Mouse (Mus musculus) cerebral cortex, adult 2 months (tissue): ENCODE measurements around the gene Egfem1.

ENCODE experiments used
- WGBS: fragments of 180-500 bp; shearing (Covaris S2); methylation state at CpG from one replicate; pipeline ENCODE4 v1.1.7; 2018; 5-methylcytosine and 5-hydroxymethylcytosine counted together

The Egfem1 gene

DNA sequence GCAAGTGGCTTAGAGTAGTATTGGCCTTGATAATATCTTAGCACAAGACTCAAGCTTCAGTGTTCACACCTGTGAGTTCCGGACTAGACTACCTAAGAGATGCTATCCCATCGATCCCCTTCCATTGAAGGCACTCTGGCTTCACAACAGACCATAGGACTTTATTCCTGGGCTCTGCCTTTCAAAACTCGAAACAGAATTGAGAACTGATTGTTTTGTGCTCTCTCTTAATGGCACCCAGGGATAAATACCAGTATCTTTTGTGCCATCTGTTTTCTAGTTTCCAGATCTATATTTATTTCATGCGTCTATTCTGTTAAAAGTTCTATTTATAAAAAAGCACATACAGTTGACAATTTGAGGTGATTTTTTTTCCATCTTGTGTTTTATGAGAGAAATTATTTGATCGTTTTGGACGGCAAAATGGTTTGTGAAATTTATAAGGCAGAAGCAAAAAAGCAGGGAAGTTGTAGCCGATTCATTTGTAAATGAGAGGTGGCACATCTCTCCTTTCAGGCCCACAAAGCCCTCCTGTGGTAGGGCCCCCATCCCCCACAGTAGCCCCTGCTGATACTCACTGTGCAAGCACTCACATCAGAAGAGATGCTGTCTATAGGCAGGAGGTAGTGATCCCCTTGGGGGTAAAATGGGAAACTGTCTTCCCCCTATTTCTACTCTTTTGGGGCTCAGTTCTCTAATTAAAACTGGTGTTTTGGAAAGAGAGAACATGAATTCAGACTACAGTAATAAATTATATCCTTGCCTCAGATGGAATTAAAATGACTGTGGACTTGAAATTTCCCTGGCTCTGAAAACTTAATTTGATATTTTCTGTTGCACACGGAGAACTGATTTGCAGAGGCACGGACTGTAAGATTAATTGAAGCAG is 53.6 kb downstream of the Egfem1 start:
- WGBS: 50% methylated on average over 9 of the region's 9 CpGs

DNA sequence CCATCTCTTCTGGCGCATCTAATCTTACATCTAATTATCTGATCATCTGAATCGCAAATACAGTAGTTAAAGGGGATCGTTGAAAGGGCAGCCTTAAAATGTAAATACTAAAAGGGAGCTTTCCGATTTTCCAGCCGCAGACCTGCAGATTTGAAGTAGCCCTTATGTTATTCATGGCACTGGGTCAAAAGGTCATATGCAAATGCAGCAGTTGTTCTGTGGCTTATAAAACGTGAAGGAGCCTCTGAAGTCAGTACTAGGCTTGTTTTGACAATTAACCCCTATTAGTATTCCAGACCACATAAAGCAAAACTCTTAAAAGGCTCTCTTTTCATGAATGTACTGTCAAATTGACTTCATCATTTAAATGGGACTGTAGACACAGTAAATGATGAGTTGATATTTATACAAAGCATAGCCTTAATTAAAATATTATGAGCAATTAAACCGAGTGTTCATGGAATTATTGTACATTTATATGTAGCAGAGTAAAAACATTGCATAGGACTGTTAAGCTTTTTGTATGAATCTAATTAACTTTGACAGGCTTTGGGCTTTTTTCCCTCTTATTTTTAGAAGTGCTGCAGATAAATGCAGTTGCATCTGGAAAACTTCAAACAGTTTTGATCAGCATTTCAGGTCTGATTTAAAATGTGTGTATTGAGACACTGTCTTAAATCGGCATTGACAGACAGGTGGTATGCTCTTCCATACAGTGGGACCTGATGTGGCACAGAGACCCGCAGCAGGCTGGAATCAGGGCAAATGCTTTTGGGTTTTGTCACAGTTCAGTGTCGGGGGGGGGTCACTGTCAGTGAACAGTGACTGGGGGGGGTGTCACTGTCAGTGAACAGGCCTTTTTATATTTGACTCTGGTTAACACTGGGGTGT is 54.5 kb downstream of the Egfem1 start:
- WGBS: 42% methylated on average over 10 of the region's 10 CpGs

DNA sequence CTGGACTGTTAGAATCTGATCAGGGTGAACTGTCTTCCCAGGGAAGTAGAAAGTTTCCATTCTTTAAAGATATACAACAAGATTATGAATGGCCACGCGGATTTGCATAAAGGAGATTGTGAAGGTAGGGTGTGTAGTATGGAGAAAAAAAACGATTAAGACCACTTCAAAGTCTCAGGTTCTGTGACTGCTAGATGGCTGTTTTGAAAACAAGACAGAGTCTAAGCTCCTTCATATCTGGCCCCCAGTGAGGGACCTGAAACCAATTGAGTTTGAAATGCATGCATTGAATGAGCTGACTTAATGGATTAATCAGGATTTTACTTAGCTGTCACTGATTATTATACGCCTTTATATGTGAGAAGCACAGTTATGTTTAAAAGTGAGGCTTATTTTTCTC is 86.6 kb downstream of the Egfem1 start:
- 78% methylated on average over 4 of the region's 4 CpGs for WGBS

DNA sequence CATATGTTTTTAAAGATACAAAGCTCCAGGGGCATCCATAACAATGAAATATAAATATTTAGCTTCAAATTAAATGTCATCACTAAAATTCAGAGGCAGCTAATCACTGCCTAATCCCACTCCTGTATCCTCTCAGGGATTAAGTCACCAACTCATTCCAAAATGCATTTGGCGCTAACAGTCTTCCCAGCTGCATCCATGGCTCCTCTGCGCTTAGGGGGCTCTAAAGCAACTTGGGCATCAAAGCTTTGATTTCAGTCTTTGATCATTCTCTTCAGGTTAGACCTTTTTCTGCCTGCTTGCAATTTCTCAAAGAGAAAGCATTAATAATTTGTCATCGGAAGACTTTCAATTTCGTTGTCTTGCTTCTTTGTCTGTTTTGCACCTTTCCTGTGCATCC is 87.2 kb downstream of the Egfem1 start:
- WGBS: 89% methylated on average over 4 of the region's 4 CpGs

DNA sequence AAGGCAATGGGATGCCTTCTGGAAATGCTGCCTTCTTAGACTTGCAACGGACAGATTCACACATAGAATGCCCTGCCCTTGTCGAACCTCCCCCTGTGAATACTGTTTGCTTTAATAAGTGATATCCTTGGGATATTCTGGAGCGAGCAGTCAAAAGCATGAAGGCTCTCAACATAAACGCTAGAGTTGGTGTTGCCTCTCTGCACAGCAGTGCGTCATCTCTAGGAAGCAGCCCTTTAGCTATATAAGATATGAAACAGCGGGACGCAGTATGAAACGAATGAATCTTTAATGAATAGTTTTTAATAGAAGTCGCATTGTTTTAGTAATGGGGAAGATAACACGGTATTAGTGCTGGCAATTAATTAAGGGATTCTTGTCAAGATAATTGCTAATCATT is 101.2 kb downstream of the Egfem1 start:
- WGBS: 75% methylated on average over 10 of the region's 10 CpGs

DNA sequence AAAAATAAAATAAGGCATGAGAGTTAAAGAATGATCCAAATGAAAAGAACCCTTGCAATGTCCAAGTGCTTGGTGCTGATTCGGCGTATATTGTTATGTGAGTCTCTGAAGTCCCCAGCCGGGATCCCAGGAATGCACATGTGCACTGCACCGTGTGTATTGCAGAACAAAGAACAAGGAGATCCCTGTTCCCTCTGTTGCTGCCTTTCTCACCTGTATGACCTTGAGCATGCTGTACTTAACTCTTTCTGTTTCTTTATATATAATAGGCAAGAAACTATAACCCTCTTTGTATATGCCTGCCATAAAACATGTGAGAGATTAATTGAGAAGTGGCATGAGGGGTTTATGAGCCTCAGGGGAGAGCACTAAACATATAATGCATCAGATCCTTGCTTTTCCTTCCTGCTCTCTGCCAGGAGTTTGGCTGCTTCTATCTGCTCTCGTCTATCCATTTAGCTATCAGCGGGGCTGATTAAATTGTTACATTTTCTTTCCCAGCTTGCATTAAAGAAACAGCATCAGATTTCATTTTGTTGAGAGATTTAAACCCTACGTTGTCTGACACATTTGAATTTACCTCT is 101.9 kb downstream of the Egfem1 start:
- 58% methylated on average over 7 of the region's 7 CpGs for WGBS

DNA sequence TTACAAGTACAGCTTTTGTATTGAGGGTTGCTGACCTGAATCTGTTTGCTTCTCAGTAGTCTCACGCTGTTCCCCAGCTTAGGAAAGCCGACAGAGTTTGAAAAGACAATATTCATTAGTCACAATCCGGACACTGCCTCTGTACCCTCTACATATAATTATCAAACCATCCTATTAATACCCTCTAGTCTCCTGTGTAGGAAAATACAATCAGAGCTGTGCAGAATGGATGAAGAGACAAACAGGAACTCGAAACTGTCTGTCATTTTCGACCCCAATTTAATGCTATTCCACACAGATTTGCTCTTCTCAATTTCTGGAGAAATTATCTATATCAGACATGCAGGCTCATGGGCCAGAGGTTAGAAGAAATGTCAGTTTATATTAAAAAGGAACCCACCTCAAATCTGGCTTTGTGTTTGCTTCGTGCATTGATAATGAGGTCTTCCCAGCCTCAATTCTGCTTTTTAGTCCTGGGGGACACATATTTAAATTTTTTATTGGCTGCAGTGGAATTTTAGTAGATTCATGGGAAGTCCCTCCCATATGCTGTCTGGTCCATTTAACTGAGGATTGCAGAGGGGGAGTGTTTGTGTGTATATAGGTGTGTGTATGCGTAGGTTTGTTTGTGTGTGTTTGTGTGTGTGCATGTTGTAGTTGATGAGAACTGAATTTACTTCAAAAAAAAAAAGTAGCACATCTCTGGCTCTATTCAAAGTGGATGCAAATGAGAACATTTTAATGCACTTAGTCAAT is 102.8 kb downstream of the Egfem1 start:
- WGBS: 67% methylated on average over 7 of the region's 7 CpGs

DNA sequence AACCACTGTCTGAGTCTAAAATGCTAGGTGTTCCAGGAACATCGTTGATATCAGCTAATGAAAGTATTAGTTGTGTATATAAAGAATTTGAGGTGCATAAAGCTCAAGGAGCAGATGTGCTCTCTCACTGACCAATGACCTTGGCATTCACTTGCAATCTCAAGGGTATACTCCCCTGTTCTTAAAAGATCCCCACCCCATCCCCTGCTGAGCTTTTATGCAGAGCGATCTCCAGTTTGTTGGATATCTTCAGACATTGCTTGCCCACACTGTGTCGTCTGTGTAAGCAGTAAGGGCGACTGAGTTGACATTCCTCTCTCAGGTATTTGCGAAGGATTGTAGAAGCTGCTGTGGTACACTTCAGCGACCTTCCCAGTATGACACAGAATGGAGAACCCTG is 108.4 kb downstream of the Egfem1 start:
- 76% methylated on average over 6 of the region's 6 CpGs for WGBS

DNA sequence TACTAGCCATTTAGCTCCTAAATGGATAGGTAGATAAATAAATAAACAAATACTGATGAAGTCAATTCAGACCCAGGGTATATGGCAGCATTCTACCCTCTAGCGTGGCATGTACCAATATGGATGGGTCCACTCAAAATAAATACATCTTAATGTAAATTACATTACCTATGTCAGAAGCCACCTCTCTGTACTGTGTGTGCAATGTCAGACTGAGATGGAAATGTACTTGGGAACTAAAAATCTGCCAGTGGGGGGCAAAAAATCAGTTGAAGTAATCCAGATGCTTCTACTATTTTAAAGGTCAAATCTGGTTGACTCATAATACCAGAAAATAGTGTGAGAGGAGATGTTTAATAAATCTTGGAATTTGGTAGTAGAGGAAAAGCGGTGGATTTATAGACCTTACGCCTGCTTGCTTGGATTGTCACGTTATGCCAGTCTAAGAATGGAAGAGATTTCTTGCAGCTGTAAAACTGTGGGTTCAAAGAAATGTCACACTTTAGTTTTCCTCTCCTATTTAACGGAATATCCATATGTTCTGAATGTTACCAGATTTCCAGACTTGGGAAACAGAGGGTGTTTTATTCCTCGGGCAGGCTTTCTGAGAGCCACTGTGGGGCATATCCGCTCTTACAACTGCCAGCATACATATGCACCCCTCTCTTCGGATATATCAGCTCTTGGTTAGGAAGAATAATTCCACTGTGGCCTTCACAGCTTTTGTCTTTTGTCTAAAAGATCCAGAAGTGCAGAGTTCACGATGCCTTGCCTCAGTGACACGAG is 116.1 kb downstream of the Egfem1 start:
- 53% methylated on average over 10 of the region's 10 CpGs for WGBS

DNA sequence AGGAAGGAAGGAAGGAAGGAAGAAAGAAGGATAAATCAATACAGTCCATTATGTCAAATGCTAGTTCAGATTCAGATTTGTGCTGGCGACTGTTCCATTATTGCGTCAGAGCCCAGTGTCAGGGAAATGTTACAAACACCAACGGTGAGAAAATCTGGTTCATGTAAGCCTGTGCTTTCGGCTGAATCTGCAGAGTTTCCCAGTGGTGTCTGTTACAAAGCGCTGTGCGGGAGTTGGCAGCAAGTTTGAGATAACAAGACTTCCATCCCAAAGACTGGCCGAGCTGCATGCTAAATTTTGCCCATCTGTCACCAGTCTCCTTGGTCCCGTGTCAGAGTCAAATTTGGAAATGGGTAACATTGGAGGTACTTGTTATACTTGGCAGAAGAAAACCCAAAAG is 118.8 kb downstream of the Egfem1 start:
- WGBS: 26% methylated on average over 8 of the region's 8 CpGs

DNA sequence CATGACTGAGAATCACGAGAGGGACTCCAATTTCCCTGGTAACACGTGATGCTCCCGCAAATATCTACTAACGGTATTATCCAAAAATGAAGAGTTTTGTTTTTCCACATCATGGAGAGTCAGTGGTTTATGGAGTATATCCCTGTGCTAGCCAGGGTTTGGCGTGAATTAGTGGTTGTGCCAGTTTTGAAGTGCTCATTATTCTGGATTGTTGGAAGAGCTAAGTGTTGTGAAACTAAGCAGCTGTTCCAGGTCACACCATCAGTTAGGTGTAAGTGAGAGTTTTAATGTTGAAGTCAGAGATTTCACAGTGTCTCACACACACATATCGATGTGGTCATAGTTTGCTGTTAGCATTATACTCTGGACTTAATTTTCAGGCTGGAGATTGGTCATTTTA is 120.7 kb downstream of the Egfem1 start:
- WGBS: 68% methylated on average over 6 of the region's 6 CpGs

DNA sequence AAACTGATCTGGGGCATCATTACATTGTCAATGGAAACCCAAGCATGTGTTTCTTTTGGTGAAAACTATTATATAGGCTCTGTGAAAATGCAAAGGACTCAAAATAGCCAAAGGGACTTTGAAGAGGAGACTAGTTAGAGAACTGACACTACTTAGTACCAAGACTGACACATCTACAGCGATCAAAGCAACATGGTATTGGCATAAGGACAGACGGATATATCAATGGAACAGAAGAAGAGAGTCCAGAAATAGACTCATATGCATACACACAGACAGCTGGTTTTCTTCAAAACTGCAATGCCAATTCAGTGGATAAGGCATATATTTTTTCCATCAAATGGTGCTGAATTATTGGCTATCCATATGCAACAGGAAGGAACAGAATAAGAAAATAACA is 140.6 kb downstream of the Egfem1 start:
- 44% methylated on average over 2 of the region's 2 CpGs for WGBS

DNA sequence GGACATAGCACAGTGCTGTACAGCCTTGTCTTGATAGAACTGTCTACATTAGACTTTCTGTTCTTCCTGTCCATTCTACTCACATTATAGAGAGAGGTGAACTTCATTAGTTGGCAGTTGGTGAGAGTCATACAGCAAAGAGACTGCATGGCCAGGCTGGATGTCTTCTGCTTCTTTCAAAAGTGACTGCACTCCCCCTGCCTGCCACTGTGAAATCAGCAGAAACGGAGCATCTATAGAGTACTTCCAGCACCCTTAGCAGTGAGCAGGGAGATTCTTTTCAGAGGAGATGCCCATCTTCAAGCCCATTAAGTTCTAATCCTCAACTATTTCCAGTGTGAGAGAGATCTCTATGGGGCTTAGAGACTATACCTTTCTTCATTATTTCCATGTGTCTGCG is 147.9 kb downstream of the Egfem1 start:
- WGBS: 70% methylated on average over 2 of the region's 2 CpGs

DNA sequence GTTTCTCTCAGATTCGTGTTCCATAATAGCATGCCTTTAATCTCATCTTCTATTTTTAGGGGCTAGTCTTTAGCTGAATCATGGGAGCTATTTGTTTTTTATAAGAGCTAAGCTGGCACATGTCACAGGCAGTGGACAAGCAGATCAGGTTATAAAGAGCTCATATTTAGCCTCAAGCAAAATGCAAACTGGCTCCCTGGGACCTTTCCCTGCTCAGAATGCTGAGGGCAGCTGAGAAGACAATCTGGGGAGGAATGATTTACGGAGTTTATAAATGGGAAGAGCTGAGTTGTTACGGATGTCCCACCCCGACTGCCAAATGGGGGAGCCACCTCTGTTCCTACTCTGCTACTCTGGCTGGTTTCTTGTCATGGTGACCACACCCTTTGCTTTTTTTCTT is 153.7 kb downstream of the Egfem1 start:
- WGBS: 64% methylated on average over 4 of the region's 4 CpGs

DNA sequence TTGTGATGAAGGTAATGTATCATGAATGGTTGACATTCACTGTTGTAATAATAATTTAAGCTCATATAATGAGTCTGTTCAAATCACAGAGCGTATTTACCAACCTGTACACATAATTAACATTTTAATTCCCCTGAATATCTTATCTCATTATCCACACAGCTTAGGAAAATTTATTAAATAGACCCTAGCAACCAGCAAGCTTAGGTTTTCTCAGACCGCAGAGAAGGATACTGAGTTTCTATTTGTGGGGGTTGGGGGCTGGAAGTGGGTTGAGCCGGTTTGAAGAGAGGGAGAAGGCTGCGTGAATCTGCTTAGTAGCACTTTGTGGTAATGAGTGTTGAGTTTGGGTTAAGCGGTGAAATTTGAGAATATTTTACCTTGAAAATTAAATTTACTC is 154.7 kb downstream of the Egfem1 start:
- 73% methylated on average over 5 of the region's 5 CpGs for WGBS

DNA sequence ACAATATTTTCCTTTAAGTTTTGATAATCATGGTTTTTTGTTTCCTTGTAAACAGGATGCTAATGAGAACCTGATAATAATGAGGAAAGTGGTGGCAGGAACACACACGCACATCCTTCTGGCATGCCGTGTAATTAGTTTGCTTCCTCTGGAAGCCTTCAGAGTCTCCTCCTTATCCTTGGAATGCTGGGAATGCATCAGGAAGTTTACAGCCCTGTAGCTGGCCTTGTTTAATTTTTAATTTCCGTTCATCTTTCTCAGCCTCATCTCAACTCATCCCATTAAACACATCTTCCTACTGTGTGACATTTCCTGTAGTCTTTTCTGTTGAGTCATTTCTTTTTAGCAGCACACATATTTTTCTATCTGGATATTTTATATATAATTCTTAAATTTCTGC is 161.8 kb downstream of the Egfem1 start:
- WGBS: 55% methylated on average over 3 of the region's 3 CpGs

DNA sequence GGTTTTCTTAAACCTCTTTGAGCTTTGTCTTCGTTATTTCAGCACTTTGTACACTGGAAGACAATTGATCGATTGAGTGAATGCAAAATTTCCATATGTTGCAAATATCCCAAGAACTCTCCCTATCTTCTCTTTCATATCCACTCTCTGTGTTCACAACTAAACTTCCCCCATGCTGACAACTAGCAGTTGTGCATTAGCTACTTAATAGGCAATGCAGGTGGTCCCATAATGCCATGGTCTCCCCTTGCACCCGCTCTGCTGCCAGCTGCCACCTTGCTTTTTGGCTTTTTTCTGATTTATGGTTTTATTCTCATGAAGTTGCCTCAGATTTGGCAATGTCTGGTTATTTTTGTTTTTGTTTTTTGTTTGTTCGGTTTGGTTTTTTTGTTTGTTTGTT is 209.8 kb downstream of the Egfem1 start:
- WGBS: 77% methylated on average over 4 of the region's 4 CpGs

DNA sequence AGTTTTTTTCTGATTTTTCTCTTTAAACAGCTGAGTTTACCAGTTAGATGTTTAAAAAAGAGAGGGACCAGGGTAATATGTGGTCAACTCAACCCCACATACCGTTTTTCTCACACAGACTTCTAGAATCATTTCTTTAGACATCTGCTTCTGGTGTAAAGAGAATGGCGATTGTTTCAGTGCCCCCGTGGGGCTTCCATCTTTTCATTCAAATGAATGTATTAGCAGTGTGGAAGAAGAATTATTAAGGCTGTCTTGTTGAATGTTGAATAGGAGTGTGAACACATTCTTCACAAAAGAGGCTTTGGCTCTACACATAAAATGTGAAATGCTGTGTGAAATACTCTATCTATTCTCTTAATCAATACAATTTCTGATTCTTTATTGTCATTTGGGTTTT is 210.4 kb downstream of the Egfem1 start:
- 39% methylated on average over 3 of the region's 3 CpGs for WGBS

DNA sequence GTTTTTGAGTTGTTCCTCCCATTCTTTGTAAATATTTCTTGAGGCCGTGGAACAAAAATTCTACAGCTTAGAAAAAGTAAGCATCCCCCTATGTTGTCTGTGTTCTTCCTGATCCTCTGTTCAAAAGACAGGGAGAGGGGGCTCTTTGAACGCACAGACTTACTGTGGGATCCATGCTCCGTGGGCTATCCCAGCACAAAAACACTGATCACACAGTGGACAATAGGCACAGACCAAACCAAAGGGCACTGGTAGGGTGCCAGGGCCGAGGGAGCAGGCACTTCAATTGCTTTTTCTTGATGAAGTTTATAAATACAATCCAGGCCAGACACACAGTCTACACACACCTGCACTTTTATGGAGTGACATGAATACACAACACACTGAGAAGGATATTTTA is 211.4 kb downstream of the Egfem1 start:
- WGBS: 50% methylated on average over 4 of the region's 4 CpGs

DNA sequence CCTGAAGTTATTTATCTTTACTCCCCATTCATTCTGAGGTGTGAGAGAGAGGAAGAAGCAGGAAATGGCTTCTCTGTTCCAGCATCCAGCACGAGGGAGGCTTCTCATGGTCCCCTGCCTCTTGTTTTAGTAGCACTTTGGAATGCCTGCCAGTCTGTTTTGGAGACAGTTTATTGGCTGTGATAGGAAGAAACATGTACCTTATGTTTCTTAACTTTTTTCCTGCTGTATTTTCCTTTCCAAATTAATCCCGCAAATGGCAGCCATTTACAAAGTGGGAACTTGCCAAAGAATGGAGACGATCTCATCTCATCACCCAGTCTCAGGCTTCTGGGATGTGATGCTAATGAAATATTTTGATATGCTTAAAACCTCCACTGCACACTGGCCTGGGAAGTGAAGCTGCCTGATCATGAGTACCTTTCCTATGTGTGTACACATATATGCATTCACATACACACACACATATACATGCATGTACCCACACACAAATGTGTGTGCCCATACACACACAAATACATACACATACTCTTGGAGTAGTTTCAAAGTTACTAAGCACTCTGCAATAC is 260.5 kb downstream of the Egfem1 start:
- 41% methylated on average over 3 of the region's 3 CpGs for WGBS

DNA sequence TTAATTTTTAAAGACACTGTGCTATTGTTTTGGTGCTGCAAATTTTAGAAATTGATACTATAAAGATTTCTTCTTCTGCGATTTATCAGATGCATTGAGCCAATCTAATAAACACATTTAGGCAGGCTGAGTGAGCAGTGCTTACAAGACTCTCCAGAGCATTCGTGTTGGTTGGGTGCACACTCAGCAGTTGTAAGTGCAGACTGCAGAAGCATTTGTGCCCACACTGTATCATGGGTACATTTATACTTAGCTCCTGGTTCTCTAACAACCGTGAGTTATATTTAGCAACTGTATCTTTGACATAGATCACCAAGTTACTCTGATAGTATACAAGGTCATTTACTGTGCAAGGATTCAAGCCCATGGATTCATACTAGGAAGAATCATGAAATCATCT is 264.0 kb downstream of the Egfem1 start:
- 65% methylated on average over 3 of the region's 3 CpGs for WGBS
